Mouse (Mus musculus) thymus, adult 2 months (tissue): ENCODE data around the gene Csrnp1.

ENCODE experiments used
- CTCF ChIP-seq: fragments of 200-500 bp; IDR thresholded peaks from 2 replicates; pipeline ENCODE4 v1.5.1; 2012; ENCODE audit warnings: mild to moderate bottlenecking, control low read depth, low read length, moderate library complexity, borderline replicate concordance; ENCODE audit not compliant: control insufficient read depth, poor library complexity, insufficient read depth; ENCODE audit errors: extremely low read depth
- POLR2A ChIP-seq: fragments of 200-500 bp; IDR thresholded peaks from 2 replicates; pipeline ENCODE4 v1.6.1; 2012; ENCODE audit warnings: mild to moderate bottlenecking, low read length, control low read depth, moderate library complexity; ENCODE audit not compliant: control insufficient read depth, poor library complexity, insufficient read depth; ENCODE audit errors: extremely low read depth

DNA sequence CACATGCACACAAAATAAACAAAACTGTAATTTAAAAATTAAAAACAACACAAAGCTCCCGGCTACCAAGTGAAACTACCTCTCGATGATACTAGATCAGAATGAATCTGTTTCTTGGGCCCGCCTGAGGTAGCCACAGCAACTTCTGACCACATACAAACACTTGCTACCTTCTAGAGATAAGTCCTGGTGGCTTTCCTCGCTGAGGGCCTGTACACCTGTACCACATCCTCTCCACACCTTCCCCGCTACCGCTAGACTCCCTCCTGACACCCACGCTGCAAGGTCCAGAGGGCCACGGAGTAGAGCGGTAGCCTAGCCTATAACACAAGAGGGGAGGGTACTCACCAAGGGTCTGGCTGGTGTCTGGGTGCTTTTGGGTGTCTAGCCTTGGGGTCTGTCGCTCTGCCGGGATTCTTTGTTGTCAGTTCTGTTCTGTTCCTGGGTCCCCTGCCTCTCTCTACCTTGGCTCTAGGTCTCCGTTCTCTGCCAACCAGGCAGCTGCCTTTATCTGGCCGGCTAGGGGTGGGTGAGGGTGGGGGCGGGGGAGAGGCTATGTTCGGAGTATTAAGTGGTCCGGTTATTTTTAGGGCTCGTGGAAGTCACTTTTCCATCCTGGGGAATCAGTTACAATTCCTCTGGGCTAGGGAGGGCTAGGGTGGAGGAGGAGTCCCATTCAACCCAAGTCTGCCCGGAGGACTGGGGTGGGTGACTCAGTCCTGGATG is 38.8 kb upstream of the Csrnp1 start, which contains the start of gene Xirp1:
- no peak for TF ChIP-seq CTCF
- no peak for TF ChIP-seq POLR2A
